Mouse (Mus musculus) adrenal gland, adult 18-20 months (tissue): ENCODE results near the gene Laptm5. TPM values are rescaled to one million over a fixed set of nuclear protein-coding genes. Genes with fewer than 3 reads are reported as not detected.

Source experiments
- DNase-seq, 2 experiments: peaks; one replicate each; pipeline ENCODE4 v3.0.0; 2021 to 2022; ENCODE audit warnings: low spot score in 2 of 2
- total RNA-seq, 2 experiments: library from RNA; stranded (reverse); gene quantifications; 1 replicate in 1 of 2; 2 replicates in 1 of 2; pipeline ENCODE4 v1.2.3; 2021

Gene Laptm5
- total RNA-seq, 2 experiments from 2014 or later: 25.1 to 54.6 TPM

- no peak for DNase-seq
These were observed 16.6 kb upstream of the Laptm5 start for GRCm38 (mm10) chr4:130896372-130896771.

- no peak for DNase-seq
These were observed 13.5 kb upstream of the Laptm5 start for GRCm38 (mm10) chr4:130899383-130899781.

- DNase-seq: no peak
These were observed 13.0 kb upstream of the Laptm5 start for GRCm38 (mm10) chr4:130899782-130900427.

DNA sequence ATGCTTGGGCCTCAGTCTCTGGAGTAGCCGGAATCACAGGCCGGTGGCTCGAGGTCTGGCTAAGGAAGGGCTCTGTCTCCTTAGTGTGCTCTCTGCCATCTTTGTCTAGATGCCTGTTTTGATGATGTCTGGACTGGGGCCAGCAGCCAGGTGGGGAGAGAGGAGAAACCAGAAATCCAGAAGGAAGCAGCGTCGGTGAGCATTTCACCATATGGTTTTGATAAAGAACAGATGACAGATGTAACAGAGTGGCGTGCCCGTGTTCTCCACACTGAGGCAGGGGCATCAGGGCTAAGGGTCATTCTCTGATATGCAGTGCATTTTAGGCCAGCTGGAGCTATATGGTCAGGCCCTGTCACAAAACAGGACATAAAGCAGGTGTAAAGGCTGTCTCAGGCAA is 12.2 kb upstream of the Laptm5 start:
- no peak for DNase-seq

DNA sequence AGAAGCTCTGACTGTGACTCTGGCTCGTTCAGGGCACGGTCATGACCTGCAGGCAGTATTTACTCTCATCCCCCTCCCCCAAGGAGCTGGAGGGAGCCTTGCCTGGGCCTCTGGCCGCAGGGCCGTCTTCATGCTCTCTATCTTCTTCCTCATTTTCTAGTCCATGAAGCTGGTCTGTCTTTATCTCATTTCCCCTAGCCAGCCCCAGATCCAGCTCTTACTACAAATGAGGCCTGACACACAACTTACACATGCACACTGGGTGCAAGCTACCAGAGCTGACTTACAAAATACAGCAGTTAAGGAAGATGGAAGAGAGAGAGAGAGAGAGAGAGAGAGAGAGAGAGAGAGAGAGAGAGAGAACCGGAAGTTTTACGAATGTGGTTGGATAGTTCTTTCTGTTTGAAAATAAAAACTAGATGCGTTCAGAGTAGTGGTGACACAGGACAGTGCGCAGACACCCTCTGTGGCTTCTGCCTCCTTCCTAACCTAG is 10.6 kb upstream of the Laptm5 start:
- DNase-seq: no peak

GRCm38 (mm10) chr4:130905025-130905424 is 7.9 kb upstream of the Laptm5 start:
- DNase-seq: no peak

DNA sequence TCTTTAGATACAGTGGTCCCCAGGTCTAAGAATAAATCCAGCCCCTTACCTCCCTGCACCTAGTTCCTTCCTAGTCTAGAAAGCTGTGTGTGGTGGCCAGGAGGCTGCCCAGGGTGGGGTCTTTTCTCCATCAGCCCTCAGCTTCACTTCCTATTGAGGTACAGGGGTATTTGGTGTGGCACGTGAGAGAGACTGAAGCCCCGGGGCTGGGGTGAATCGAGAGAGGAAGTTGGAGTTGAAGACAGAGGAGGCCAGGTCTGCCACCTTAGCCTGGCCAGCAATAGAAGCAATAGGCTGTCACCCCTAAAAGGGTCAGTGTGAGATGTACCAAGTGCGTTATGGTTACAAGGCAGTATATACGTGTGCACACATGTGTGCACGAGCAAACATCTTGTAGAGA is 7.0 kb upstream of the Laptm5 start:
- no peak for DNase-seq

DNA sequence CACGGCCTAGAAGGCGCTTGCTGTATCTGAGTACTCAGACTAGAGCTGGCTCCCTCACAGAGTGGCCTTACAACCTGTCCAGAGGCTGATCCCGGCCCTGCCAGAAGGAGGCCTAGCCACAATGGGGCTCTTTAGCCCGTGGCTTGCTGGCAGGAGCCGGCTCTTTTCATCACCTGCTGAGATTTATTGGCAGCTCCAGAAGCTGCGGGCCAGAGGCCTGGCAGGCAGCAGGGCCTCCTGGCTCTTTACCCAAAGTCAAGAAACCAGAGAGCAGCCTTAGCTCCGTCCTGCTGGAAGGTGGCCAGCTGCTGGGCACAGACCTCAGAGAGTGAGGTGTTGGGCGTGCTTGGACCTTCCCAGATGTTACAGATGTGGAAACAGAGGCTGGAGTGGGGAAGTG is 6.6 kb upstream of the Laptm5 start:
- DNase-seq: no peak

GRCm38 (mm10) chr4:130907200-130908069 is 5.5 kb upstream of the Laptm5 start:
- no peak for DNase-seq

GRCm38 (mm10) chr4:130908133-130908532 is 4.8 kb upstream of the Laptm5 start:
- no peak for DNase-seq

- no peak for DNase-seq
These were observed 3.6 kb upstream of the Laptm5 start for GRCm38 (mm10) chr4:130909167-130909874.

DNA sequence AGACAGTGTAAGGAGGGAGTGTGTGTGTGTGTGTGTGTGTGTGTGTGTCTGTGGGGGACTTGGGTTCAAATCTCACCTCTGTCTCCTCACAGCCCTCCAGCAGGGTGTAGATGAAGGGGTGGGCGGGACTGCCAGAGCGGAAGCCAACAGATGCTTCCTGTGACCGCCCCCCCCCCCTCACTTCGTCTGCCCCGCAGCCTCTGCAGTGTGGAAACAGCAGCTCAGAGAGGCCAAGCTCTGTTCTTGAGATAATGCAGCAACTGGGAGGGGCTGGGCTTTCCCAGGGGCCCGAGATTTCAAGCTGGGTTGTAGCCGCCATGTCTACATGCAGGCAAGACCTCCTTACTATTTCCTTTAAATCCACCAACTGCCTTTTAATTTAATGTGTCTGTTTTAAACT is 2.3 kb upstream of the Laptm5 start:
- no peak for DNase-seq

GRCm38 (mm10) chr4:130912626-130913025 is 299 bp upstream of the Laptm5 start:
- no peak for DNase-seq

DNA sequence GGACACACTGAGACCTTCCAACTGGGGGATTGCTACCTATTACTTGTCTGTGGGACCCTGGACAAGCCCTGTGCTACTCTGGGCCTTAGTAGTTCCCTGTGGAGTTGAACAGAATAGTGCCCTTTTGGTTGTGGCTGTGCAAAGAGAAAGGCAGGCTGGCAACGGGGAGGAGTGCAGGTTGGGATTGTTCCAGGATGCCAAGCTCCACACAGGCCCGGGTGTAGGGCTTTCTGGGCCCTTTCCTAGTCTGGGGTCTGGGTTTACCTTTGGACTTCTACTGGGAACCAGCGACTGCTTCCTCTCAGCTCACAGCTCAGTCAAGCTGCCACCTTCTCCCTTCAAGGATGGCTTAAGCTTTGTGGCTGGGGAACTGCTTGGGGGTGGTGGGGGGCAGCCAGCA is 586 bp downstream of the Laptm5 start:
- no peak for DNase-seq

DNA sequence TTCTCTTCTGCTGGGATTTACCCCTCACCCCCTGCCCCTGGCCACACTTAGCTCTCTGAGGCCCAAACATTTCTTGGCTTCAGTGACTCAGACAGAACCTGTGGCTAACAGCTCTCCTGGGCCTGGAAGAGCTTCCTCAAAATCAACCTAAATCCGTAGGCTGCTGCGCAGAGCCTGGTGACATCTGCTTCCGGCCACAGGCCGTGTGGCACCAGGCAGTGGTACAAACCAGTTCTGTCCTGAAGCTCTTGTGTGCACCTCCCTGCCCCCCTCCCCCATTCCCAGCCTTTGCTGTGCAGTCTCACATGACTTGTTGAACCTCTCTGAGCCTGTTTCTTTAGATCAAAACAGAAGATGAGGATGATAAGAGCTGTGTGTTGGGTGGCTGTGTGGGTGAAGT is 1.1 kb downstream of the Laptm5 start:
- DNase-seq: no peak

- no peak for DNase-seq
These were observed 1.6 kb downstream of the Laptm5 start for GRCm38 (mm10) chr4:130914527-130914926.

DNA sequence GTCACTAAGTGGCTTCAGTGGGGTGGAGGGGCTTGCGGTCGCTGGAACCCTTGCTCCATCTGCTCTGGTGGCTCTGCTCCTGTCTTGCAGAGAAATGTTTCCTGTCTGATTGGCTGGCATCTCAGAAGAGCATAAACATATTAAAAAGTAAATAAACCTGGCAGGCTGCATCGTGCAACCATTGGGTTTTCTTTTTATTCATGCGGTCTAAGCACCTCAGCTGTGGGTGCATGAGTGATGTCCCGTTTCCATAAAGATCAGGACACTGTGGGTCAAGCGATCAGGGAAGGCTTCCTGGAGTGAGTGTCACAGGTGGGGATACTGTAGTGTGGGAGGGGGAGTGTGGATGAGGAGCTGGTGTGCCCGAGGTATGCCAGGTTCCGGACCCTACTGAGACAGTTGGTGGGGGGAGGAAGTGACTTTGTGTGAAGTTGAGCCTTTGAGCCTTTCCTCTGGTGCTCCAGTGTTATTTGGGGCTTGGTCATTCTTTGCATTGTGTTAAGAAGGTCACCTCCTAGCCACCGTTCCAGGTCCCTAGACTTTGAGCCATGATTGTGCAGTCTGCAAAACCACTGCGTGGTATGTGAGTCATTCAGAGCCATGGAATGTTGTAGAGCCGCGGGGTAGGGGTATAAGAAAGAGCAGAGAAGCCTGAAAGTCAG is 2.2 kb downstream of the Laptm5 start:
- no peak for DNase-seq

GRCm38 (mm10) chr4:130915668-130916035 is 2.7 kb downstream of the Laptm5 start:
- no peak for DNase-seq

DNA sequence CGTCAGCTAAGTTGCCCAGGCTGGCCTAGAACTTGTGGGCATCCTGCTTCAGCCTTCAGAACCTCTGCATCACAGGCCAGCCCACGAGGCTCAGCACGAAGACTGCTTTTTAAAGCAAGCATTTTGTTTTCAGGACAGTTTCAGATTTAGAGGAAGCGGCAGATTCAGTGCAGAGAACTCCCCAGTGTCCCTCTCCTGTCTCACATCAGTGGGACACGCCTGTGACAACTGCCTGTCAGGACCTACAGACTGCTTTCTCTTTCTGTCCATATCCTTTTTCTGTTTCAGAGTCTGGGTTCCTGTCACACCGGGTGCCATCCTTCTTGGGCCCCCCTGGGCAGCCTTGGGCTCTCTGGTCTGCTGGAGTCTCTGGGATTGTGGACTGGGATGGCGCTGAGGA is 3.7 kb downstream of the Laptm5 start:
- no peak for DNase-seq

- no peak for DNase-seq
These were observed 4.6 kb downstream of the Laptm5 start for GRCm38 (mm10) chr4:130917564-130917963.
